Mouse (Mus musculus) limb, embryonic 13.5 days (tissue): Measurements from ENCODE around the gene Tmem104. TPM values are rescaled to one million over a fixed set of nuclear protein-coding genes. Genes with fewer than 3 reads are reported as not detected.

Source experiments
- ATAC-seq: fragments of 200-750 bp; cut with Nextera tagmentation; 2 replicates; pipeline ENCODE4 v1.8.0; 2017; ENCODE audit warnings: low read depth, moderate number of reproducible peaks, moderate TSS enrichment; ENCODE audit not compliant: low FRiP score
- H3K27ac ChIP-seq: fragments of 300-500 bp; sonication (generic); 2 replicates; pipeline ENCODE4 v1.5.1; 2015; ENCODE audit warnings: inconsistent platforms, mild to moderate bottlenecking, moderate library complexity
- H3K27me3 ChIP-seq: fragments of 300-500 bp; sonication (generic); 2 replicates; pipeline ENCODE4 v1.6.1; 2015; ENCODE audit warnings: mild to moderate bottlenecking, inconsistent platforms
- H3K36me3 ChIP-seq: fragments of 300-500 bp; sonication (generic); 2 replicates; pipeline ENCODE4 v1.6.1; 2015; ENCODE audit warnings: inconsistent platforms, mild to moderate bottlenecking, moderate library complexity
- H3K4me1 ChIP-seq: fragments of 300-500 bp; sonication (generic); 2 replicates; pipeline ENCODE4 v1.6.1; 2015; ENCODE audit warnings: inconsistent platforms
- H3K4me2 ChIP-seq: fragments of 300-500 bp; sonication (generic); replicated peaks from 2 replicates; pipeline ENCODE4 v1.6.1; 2015; ENCODE audit warnings: inconsistent platforms, mild to moderate bottlenecking, moderate library complexity
- H3K4me3 ChIP-seq: fragments of 300-500 bp; sonication (generic); 2 replicates; pipeline ENCODE4 v1.5.1; 2015; ENCODE audit warnings: moderate library complexity, mild to moderate bottlenecking, inconsistent platforms
- H3K9ac ChIP-seq: fragments of 300-500 bp; sonication (generic); 2 replicates; pipeline ENCODE4 v1.6.1; 2015; ENCODE audit warnings: mild to moderate bottlenecking, inconsistent platforms
- H3K9me3 ChIP-seq: fragments of 300-500 bp; sonication (generic); 2 replicates; pipeline ENCODE4 v1.6.1; 2016; ENCODE audit warnings: inconsistent platforms
- WGBS: fragments of 180-500 bp; shearing (Covaris S2); methylation state at CpG from one replicate; pipeline ENCODE4 v1.1.7; 2015; 5-methylcytosine and 5-hydroxymethylcytosine counted together
- polyA plus RNA-seq: library from polyadenylated mRNA; unstranded; fragments of >200 nt; fragmentation: Nextera tagmentation; extraction: Ambion mirVana; gene quantifications from 2 replicates; pipeline ENCODE4 v1.2.1, GENCODE M21; 2015

Gene Tmem104
- polyA plus RNA-seq, 1 experiment from 2014 or later, result 10.9 TPM

DNA sequence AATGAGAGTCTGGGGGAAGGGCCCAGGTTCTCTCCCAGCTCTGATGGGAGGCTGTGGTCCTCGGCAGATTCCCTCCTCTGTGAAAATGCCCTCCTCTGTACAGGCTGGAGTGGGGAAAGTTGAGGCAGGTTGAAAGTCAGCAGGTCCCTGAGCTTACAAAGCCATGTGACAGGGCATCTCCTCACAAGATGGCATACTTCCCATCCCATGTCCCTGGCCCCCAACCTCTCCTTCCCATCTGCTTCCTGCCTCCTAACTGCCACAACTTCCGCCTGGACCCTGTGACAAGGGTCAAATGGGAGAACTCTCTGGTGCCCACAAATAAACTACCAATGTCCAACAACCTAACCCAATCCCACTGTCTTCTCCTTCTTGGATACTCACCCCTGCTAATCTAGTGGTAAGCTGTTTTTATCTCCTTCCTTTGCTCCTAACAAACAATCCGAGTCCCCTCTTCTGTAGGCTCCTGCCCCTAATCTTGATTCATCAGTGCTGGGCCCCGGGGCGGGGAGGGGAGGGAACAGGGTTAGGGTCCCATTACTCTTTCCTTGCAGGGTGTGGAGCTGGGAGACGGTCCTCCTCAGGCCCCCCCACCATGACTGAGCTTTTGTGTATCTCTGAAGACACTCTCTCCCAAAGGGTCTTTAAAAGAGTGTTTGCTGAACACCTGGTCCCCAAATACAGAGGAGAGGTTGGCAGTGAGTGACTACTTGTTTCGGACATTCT lies 77.0 kb downstream of the Tmem104 start:
- H3K27ac ChIP-seq, result no peak overlapping the region
- 59% methylated on average over 7 of the region's 7 CpGs for WGBS

DNA sequence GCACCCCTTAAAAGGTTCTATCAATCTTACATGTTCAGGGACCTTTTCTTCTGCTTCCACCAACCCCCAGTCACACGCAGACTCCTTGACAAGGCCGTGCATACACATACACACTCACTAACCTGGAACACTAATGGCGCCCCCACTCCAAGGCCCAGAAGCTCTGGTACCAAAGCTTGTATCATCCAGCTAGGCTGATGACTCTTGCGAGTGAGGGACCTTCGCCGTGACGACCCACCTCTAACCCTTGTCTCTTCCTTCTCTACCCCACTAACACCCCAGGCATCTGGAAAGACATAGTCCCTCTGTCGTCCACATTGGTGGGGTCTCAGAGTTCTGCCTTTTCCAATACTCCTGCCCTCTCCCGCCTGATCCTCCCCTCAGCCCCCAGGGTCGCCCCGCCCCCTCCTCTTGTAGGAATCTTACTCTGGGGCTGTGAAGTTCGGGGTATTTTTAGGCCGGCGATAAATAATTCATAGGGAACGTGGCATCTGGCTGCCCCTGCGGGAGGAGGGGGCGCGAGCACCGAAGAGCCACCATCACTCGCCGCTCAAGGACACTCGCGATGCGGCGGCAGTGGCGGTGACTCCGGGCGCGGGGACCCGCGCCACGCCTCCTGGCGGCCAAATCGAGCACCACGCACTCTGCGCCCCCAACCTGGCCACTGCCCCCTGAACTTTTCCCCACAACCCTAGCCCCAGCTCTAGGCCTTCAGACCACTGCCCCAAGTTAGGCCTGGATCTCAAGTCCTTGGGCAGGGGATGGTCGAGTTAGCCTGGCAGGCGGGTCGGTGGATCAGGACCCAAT lies 77.8 kb downstream of the Tmem104 start:
- H3K4me3 ChIP-seq, result peak overlapping the region; percentile 27
- no peaks in the 10 kb centered on the region for H3K9me3 ChIP-seq
- peak overlapping the region; percentile 50; the same call in 1 of the 2 replicates for H3K9ac ChIP-seq
- 6% methylated on average over 39 of the region's 39 CpGs for WGBS
- H3K27ac ChIP-seq, result no peak overlapping the region
- ATAC-seq, result no peak
- H3K4me1 ChIP-seq, result peaks cover 22% of the 10 kb centered on the region
- H3K27me3 ChIP-seq, result peaks cover 98% of the 10 kb centered on the region
- H3K36me3 ChIP-seq, result peaks cover 16% of the 10 kb centered on the region
- peak overlapping the region; percentile 58 for H3K4me2 ChIP-seq

More for the DNA sequence above, 77.0 kb downstream of the Tmem104 start:
- Histone ChIP-seq H3K4me2 (no peak overlapping the region), H3K9me3 (no peaks in the 10 kb centered on the region), H3K36me3 (peaks cover 12% of the 10 kb centered on the region), H3K4me1 (peaks cover 22% of the 10 kb centered on the region), H3K27me3 (peaks cover 100% of the 10 kb centered on the region), H3K9ac (no peak overlapping the region), H3K4me3 (no peak overlapping the region)
- no peak for ATAC-seq

DNA sequence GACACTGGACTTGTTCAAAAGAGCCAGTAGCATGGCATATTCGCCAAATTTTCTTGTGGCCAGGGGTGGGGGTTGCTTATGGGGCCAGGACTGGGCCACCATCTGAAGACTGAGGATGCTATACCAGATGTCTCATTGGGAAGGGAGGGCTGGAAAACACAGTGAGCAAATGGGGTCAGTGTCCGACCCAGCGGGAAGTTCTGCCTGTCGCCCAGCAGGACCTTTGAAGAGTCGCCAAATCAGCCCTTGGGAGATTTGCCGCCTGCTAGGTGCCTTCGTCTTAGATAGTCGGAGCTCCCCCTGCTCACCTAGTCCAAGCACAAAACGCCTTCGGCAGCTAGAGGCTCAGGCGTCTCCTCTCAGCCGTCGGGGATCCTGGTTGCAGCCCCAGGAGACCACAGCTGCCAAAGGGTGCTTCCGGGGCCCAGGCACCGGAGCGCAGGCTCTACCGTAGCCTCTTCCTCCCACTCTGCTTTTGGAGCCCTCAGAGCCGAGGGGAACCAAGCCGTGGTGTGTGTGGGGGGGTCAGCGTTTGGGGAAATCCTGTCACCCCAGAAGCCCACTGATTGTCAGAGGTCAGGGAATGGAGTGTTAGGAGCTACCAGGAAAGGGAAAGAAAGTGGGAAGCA lies 78.6 kb downstream of the Tmem104 start:
- H3K36me3 ChIP-seq, result peaks cover 16% of the 10 kb centered on the region
- H3K4me3 ChIP-seq, result no peak overlapping the region; the same call in 1 of the 2 replicates
- H3K9me3 ChIP-seq, result no peaks in the 10 kb centered on the region
- peak overlapping the region; percentile 77; the same call in 1 of the 2 replicates for H3K4me2 ChIP-seq
- peak overlapping the region; percentile 59; the same call in 1 of the 2 replicates for H3K9ac ChIP-seq
- peaks cover 93% of the 10 kb centered on the region for H3K27me3 ChIP-seq
- H3K27ac ChIP-seq, result no peak overlapping the region
- ATAC-seq, result no peak
- WGBS, result 2% methylated on average over 20 of the region's 20 CpGs
- H3K4me1 ChIP-seq, result peaks cover 22% of the 10 kb centered on the region

DNA sequence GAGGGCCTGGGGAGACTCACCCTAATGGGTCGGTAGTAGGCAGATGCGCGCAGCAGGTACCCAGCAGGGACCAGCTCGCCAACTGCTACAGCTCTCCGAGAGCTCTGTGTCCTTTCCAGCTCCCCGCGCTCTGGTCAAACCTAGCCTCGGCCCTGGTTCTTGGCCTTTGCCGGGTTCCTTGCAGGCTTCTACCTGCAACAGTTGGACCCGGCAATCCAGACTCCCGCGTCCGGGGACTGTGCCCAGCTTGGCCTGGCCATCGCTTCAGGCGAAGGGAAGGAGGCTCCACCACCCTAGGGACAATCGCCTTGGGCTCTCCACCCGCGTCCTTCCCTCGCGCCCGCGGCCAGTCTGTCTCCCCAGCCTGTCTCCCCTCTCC lies 79.1 kb downstream of the Tmem104 start:
- ATAC-seq, result no peak
- no peaks in the 10 kb centered on the region for H3K9me3 ChIP-seq
- peak overlapping the region; percentile 47 for H3K4me3 ChIP-seq
- peaks cover 92% of the 10 kb centered on the region for H3K27me3 ChIP-seq
- H3K4me1 ChIP-seq, result peaks cover 22% of the 10 kb centered on the region
- peak overlapping the region; percentile 59 for H3K9ac ChIP-seq
- H3K27ac ChIP-seq, result no peak overlapping the region
- H3K36me3 ChIP-seq, result peaks cover 20% of the 10 kb centered on the region
- peak overlapping the region; percentile 77 for H3K4me2 ChIP-seq
- 1% methylated on average over 22 of the region's 22 CpGs for WGBS

DNA sequence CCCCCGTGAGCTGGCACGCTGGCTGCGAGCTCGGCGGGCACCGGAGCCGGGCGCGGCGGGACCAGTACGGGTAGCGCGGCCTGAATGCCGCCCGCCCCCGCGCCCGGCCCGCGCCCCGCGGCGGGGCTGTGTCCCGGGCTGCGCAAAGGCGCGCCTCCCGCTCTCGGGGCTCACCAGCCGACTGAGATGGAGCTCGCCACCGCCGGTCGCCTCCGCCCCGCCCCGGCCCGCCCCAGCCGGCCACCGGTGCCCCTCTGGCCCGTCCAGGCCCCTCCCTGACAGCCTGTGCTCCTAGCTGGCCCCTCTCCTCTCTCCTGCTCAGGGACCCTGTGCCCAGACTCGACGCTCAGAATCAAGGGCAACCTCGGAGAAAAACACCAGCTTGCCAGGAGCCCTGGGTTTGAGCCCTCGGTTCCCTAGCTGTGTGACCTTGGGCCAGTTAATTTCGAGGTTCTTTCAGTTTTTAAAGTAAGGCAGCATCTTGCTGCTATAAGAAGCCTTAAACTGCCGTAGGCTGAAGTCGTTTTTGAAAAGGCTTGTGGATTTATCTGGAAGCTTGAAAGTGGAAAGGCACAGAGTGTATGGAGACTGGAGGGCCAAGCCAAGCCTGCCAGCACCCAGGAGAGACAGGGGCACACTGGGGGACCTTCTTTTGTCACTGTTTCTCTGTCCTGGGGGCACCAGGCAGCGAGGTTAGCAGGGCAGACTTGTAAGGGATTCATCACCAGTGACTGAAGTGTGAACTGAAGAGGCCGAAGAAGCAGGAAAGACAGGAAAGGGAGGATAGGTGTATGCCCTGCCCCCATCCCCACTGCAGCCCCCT lies 80.0 kb downstream of the Tmem104 start, which contains the start of gene Grin2c:
TSS of gene Grin2c (minus strand) at position 183 of the 823 bp plus-strand sequence.
- WGBS, result 7% methylated on average over 31 of the region's 50 CpGs
- H3K9me3 ChIP-seq, result no peaks in the 10 kb centered on the region
- peaks cover 27% of the 10 kb centered on the region for H3K36me3 ChIP-seq
- peak within 1 kb of the TSS; percentile 59 for H3K9ac ChIP-seq
- H3K4me1 ChIP-seq, result peaks cover 22% of the 10 kb centered on the region
- H3K4me2 ChIP-seq, result peak within 1 kb of the TSS; percentile 77
- peaks cover 84% of the 10 kb centered on the region for H3K27me3 ChIP-seq
- H3K27ac ChIP-seq, result no peak within 1 kb of the TSS
- H3K4me3 ChIP-seq, result peak within 1 kb of the TSS; percentile 47
- no peak for ATAC-seq

DNA sequence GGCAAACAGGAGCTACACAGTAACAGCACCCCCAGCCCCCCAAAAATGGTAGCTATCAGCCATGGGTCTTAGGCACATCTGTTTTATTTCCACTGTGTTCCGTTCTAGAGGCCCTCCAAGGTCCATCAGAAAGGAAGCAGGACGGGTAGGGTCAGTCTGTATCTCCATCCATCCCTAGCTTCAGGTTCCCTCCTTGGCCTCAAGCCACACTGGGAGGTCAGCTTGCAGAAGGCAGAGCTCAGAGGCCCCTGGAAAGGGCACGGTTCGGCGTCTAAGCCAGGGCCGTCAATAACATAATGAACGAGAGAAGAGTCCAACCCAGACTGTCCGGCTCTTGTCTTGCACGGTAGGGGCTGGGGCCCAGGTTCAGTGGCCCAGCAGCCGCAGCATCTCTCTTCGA lies 80.7 kb downstream of the Tmem104 start:
- no peak overlapping the region for H3K4me3 ChIP-seq
- peaks cover 22% of the 10 kb centered on the region for H3K4me1 ChIP-seq
- H3K27me3 ChIP-seq, result peaks cover 77% of the 10 kb centered on the region
- H3K27ac ChIP-seq, result no peak overlapping the region
- peaks cover 27% of the 10 kb centered on the region for H3K36me3 ChIP-seq
- H3K4me2 ChIP-seq, result no peak overlapping the region
- H3K9me3 ChIP-seq, result no peaks in the 10 kb centered on the region
- 74% methylated on average over 11 of the region's 11 CpGs for WGBS
- no peak for ATAC-seq
- H3K9ac ChIP-seq, result no peak overlapping the region

- Histone ChIP-seq H3K4me3 (no peak overlapping the region), H3K27me3 (peaks cover 61% of the 10 kb centered on the region), H3K9me3 (no peaks in the 10 kb centered on the region), H3K36me3 (peaks cover 27% of the 10 kb centered on the region), H3K4me2 (no peak overlapping the region), H3K9ac (no peak overlapping the region), H3K4me1 (peaks cover 22% of the 10 kb centered on the region), H3K27ac (no peak overlapping the region)
- no peak for ATAC-seq
- WGBS, result 90% methylated on average over 27 of the region's 27 CpGs
Measured at GRCm38 (mm10) chr11:115269330-115270066, 82.2 kb downstream of the Tmem104 start.

GRCm38 (mm10) chr11:115270148-115270861 lies 83.0 kb downstream of the Tmem104 start:
- peaks cover 53% of the 10 kb centered on the region for H3K27me3 ChIP-seq
- ATAC-seq, result no peak
- WGBS, result 30% methylated on average over 19 of the region's 19 CpGs

GRCm38 (mm10) chr11:115271052-115271451 lies 83.8 kb downstream of the Tmem104 start:
- no peak overlapping the region for H3K4me2 ChIP-seq
- no peak overlapping the region for H3K9ac ChIP-seq
- no peaks in the 10 kb centered on the region for H3K9me3 ChIP-seq
- H3K27ac ChIP-seq, result no peak overlapping the region
- peaks cover 21% of the 10 kb centered on the region for H3K4me1 ChIP-seq
- H3K36me3 ChIP-seq, result peaks cover 27% of the 10 kb centered on the region
- WGBS, result 78% methylated on average over 9 of the region's 9 CpGs
- no peak for ATAC-seq
- H3K4me3 ChIP-seq, result no peak overlapping the region
- peaks cover 46% of the 10 kb centered on the region for H3K27me3 ChIP-seq

More at GRCm38 (mm10) chr11:115270148-115270861, 83.0 kb downstream of the Tmem104 start:
- peaks cover 27% of the 10 kb centered on the region for H3K36me3 ChIP-seq
- H3K27ac ChIP-seq, result no peak overlapping the region
- no peak overlapping the region for H3K4me2 ChIP-seq
- no peak overlapping the region for H3K9ac ChIP-seq
- peaks cover 19% of the 10 kb centered on the region for H3K4me1 ChIP-seq
- H3K4me3 ChIP-seq, result no peak overlapping the region
- no peaks in the 10 kb centered on the region for H3K9me3 ChIP-seq

- Histone ChIP-seq H3K9ac (no peak overlapping the region), H3K27me3 (peaks cover 41% of the 10 kb centered on the region), H3K36me3 (peaks cover 27% of the 10 kb centered on the region), H3K4me3 (no peak overlapping the region), H3K9me3 (no peaks in the 10 kb centered on the region), H3K4me1 (peaks cover 20% of the 10 kb centered on the region), H3K4me2 (no peak overlapping the region), H3K27ac (no peak overlapping the region)
- WGBS, result 59% methylated on average over 10 of the region's 10 CpGs
- no peak for ATAC-seq
Measured at GRCm38 (mm10) chr11:115271481-115271880, 84.2 kb downstream of the Tmem104 start.
